Mouse (Mus musculus): Measurements from ENCODE around the gene Dgke. TPM values are rescaled to one million over a fixed set of nuclear protein-coding genes. Genes with fewer than 3 reads are reported as not detected.

Gene Dgke
- total and polyA plus RNA-seq, 3 experiments = 4.8 to 17.0 (median 13.4) TPM

GRCm38 (mm10) chr11:89027955-89028361, 38.7 kb downstream of the Dgke start:
- peak; percentile 37 for TF ChIP-seq SIN3A (IDR thresholded peaks at IDR 0.05; ENCODE audit: low read length)
- no peak for TF ChIP-seq USF1 (IDR thresholded peaks at IDR 0.05; ENCODE audit: low read depth, low read length)
- no peak for TF ChIP-seq NRF1 (IDR thresholded peaks at IDR 0.05; ENCODE audit: low read depth, low read length)
- TF ChIP-seq CHD1 (IDR thresholded peaks at IDR 0.05; ENCODE audit: low read depth, low read length) = no peak
- TF ChIP-seq EP300 (IDR thresholded peaks at IDR 0.05; ENCODE audit: low read length) = peak; percentile 78; the same call in 1 of the 2 replicates
- TF ChIP-seq UBTF (IDR thresholded peaks at IDR 0.05; ENCODE audit: low read depth, low read length) = no peak
- no peak for TF ChIP-seq E2F4 (IDR thresholded peaks at IDR 0.05; ENCODE audit: insufficient replicate concordance, low read depth, low read length)
- TF ChIP-seq POLR2AphosphoS2 (IDR thresholded peaks at IDR 0.05; ENCODE audit: low read depth, low read length) = no peak
- peak; percentile 59 for TF ChIP-seq ETS1 (conservative IDR thresholded peaks at IDR 0.05; ENCODE audit: low read depth, low read length)
- TF ChIP-seq BHLHE40 (IDR thresholded peaks at IDR 0.05; ENCODE audit: low read depth, low read length) = peak; percentile 92
- TF ChIP-seq ZMIZ1 (IDR thresholded peaks at IDR 0.05; ENCODE audit: low read depth, low read length) = no peak
- no peak for TF ChIP-seq JUN (IDR thresholded peaks at IDR 0.05; ENCODE audit: insufficient read depth, low read depth, low read length)
- TF ChIP-seq PAX5 (IDR thresholded peaks at IDR 0.05; ENCODE audit: low read length) = no peak
- TF ChIP-seq MXI1 (IDR thresholded peaks at IDR 0.05; ENCODE audit: low read depth, low read length) = no peak
- TF ChIP-seq NELFE (IDR thresholded peaks at IDR 0.05; ENCODE audit: low read depth, low read length) = no peak
- no peak for TF ChIP-seq HCFC1 (IDR thresholded peaks at IDR 0.05; ENCODE audit: low read depth, low read length)
- no peak for TF ChIP-seq SMC3 (IDR thresholded peaks at IDR 0.05; ENCODE audit: low read depth, low read length)
- TF ChIP-seq MAX (IDR thresholded peaks at IDR 0.05; ENCODE audit: low read length) = no peak; the same call in 1 of the 2 replicates
- TF ChIP-seq ELF1 (IDR thresholded peaks at IDR 0.05; ENCODE audit: low read depth, low read length) = 0 out of 2 replicates have a peak, but pooled peaks have one; percentile 1
- peak; percentile 98 for TF ChIP-seq TCF12 (IDR thresholded peaks at IDR 0.05; ENCODE audit: low read depth, low read length)
- no peak for TF ChIP-seq MAFK (IDR thresholded peaks at IDR 0.05; ENCODE audit: insufficient replicate concordance, low read length)
- no peak for TF ChIP-seq KAT2A (IDR thresholded peaks at IDR 0.05; ENCODE audit: insufficient replicate concordance, low read length)
- no peak for TF ChIP-seq GABPA (IDR thresholded peaks at IDR 0.05; ENCODE audit: insufficient replicate concordance, low read depth, low read length)
- TF ChIP-seq TBP (conservative IDR thresholded peaks at IDR 0.05; ENCODE audit: low read depth, low read length) = no peak
- no peak for TF ChIP-seq POLR2A (IDR thresholded peaks at IDR 0.05; ENCODE audit: low read depth, low read length)
- TF ChIP-seq RCOR1 (conservative IDR thresholded peaks at IDR 0.05; ENCODE audit: low read depth, low read length) = no peak; the same call in 1 of the 2 replicates
- no peak for TF ChIP-seq CHD2 (IDR thresholded peaks at IDR 0.05; ENCODE audit: low read length)
- no peak for TF ChIP-seq CTCF (conservative IDR thresholded peaks at IDR 0.05 in 1 of 2, IDR thresholded peaks at IDR 0.05 in 1 of 2; ENCODE audit: low read depth in 2 of 2, low read length in 2 of 2)
- TF ChIP-seq MAZ (IDR thresholded peaks at IDR 0.05; ENCODE audit: low read depth, low read length) = no peak
- TF ChIP-seq MEF2A (IDR thresholded peaks at IDR 0.05; ENCODE audit: borderline replicate concordance, low read depth, low read length) = peak; percentile 75; the same call in 1 of the 2 replicates
- no peak for TF ChIP-seq USF2 (conservative IDR thresholded peaks at IDR 0.05; ENCODE audit: low read depth, low read length)
- 0 out of 2 replicates have a peak, but pooled peaks have one; percentile 34 for TF ChIP-seq JUND (conservative IDR thresholded peaks at IDR 0.05; ENCODE audit: low read depth, low read length)
- no peak for TF ChIP-seq ZC3H11A (IDR thresholded peaks at IDR 0.05; ENCODE audit: low read depth, low read length)
- no peak for TF ChIP-seq ZKSCAN1 (IDR thresholded peaks at IDR 0.05; ENCODE audit: borderline replicate concordance, low read depth, low read length)
- peak; percentile 81 for TF ChIP-seq IRF4 (IDR thresholded peaks at IDR 0.05; ENCODE audit: low read depth, low read length)
- no peak for TF ChIP-seq ZNF384 (IDR thresholded peaks at IDR 0.05; ENCODE audit: low read depth, low read length)
- peak; percentile 45; the same call in 1 of the 2 replicates for TF ChIP-seq MYC (IDR thresholded peaks at IDR 0.05; ENCODE audit: low read depth, low read length)
- no peak for TF ChIP-seq RAD21 (IDR thresholded peaks at IDR 0.05; ENCODE audit: low read depth, low read length)
- H3K9ac ChIP-seq (ENCODE audit: insufficient read depth, low read depth) = peak overlapping the region; percentile 21; the same call in 1 of the 2 replicates
- H3K4me3 ChIP-seq (replicated peaks in 1 of 3; ENCODE audit: low read depth in 2 of 3, low read length in 2 of 3, poor library complexity in 1 of 3) = peak overlapping the region in 1 of 3 experiments; percentile 4
- peak overlapping the region; percentile 34 for H3K4me2 ChIP-seq (ENCODE audit: insufficient read depth, low read depth, poor library complexity, severe bottlenecking)
- H3K27me3 ChIP-seq (replicated peaks) = no peaks in the 10 kb centered on the region
- no peaks in the 10 kb centered on the region for H3K9me3 ChIP-seq (replicated peaks; ENCODE audit: low read length)
- peak; percentile 86 for DNase-seq (ENCODE audit: extremely low read depth)
- peak overlapping the region; percentile 63 for H3K27ac ChIP-seq (ENCODE audit: insufficient read depth, low read depth)
- peaks cover 29 to 63% of the 10 kb centered on the region in 2 experiments for H3K4me1 ChIP-seq (ENCODE audit: control insufficient read depth in 1 of 2, insufficient read depth in 2 of 2)
- dilution Hi-C loops (cut with MboI; ENCODE audit: extremely low pct_ligation_motif_present, extremely low pct_unique_long_range_greater_than_20kb, low sequenced_read_pairs) = no loop called here
- no peaks in the 10 kb centered on the region for H3K79me2 ChIP-seq (replicated peaks; ENCODE audit: control insufficient read depth, extremely low read depth, insufficient read depth, poor library complexity, severe bottlenecking)
- no peaks in the 10 kb centered on the region for H3K36me3 ChIP-seq (replicated peaks in 1 of 2; ENCODE audit: control insufficient read depth in 1 of 2, insufficient read depth in 1 of 2, low read length in 1 of 2)
- in situ Hi-C loops (cut with MboI; ENCODE audit: low pct_ligation_motif_present, low pct_unique_long_range_greater_than_20kb, low sequenced_read_pairs) = no loop called here
